Mouse (Mus musculus) urinary bladder, postnatal 25 days (tissue): ENCODE measurements around the gene Bmpr2.
A peak's percentile ranks its signal among the peaks of the same experiment; 100 is the strongest.
"Not testable (repeated sequence)": the region's sequence is repeated elsewhere in the genome, so short reads cannot be mapped to it uniquely, and the experiment has no call there.

Experiments
- DNase-seq: peaks from one replicate; pipeline ENCODE4 v3.0.0; 2022; ENCODE audit warnings: low spot score

Bmpr2 gene

GRCm38 (mm10) chr1:59763164-59763768, at the start of gene Bmpr2:
Gene Bmpr2 (plus strand): TSS chr1:59763400.
- DNase-seq: peak; percentile 83

DNA sequence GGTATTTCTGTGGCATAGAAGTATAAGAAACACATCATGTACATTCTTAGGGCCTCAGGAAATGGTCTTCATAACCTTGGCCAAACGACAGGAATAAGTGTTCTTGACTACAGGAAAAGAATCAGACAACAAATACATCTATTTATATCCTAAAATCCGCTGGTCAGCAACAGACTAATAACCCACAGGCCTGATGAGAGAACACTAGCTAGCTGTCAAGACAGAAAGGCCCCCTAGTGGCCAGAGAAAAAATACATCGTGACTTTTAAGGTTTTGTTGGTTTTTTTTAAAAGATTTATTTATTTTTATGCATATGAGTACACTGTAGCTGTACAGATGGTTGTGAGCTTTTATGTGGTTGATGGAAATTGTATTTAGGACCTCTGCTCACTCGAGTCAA, 43.3 kb upstream of the Bmpr2 start:
- no peak for DNase-seq

- DNase-seq: no peak
These were observed 37.5 kb upstream of the Bmpr2 start for GRCm38 (mm10) chr1:59725661-59726060.

GRCm38 (mm10) chr1:59730106-59730505, 33.1 kb upstream of the Bmpr2 start:
- no peak for DNase-seq

DNA sequence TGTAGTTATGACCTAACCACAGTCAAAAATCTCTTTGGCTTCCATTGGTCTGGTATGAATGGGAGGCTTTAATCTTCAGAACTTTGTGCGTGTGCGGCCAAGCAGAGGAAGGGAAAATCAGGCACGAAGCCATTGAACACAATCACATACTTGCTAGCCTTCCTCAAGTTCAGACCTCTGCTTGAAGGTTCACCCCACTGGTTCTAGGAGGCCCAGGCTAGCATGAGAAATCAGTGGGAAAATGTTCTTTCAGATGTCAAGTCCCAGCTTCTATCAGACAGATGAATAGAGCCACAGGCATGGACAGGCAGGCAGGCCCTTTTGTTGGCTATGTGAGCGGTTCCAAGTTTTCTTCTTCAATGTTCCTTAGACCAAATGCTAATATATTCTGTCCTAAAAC, 32.5 kb upstream of the Bmpr2 start:
- DNase-seq: no peak

- DNase-seq: no peak
These were observed 29.1 kb upstream of the Bmpr2 start for GRCm38 (mm10) chr1:59734076-59734475.

GRCm38 (mm10) chr1:59738768-59739414, 24.3 kb upstream of the Bmpr2 start:
- no peak for DNase-seq

DNA sequence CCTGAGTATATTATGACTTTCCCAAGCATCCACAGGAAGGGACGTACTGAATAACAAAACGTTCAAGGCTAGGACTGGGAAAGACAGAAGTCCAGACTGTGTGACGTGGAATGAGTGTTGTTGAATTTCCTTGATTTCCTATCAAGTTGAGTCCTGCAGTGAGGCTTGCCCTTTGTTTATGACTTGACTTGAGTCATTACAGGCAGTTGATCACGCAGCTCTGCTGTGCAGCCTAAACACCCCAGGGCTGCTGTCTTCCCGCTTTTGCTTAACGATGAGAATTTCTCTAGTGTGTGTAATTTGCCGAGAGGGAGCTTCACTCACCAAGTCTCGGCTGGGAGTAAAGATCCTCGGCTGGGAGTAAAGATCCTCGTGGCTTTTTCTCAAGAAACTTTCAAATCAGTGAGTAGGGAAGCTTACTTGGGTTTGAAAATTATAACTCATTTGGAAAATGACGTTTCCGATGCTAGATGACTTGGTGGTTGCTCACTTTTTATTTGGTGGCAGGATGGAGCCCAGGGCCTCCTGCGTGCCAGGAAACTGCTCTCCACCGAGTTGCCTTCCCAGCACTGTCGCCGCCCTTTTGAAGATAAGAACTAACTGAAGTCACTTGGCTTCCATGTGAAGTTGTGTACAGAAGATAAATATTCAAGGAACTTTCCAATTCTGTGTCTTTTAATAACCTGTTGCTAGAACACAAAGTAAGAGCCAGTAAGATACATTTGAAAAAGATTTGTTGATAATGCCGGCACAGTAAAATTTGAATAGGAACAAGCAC, 23.4 kb upstream of the Bmpr2 start:
- no peak for DNase-seq

DNA sequence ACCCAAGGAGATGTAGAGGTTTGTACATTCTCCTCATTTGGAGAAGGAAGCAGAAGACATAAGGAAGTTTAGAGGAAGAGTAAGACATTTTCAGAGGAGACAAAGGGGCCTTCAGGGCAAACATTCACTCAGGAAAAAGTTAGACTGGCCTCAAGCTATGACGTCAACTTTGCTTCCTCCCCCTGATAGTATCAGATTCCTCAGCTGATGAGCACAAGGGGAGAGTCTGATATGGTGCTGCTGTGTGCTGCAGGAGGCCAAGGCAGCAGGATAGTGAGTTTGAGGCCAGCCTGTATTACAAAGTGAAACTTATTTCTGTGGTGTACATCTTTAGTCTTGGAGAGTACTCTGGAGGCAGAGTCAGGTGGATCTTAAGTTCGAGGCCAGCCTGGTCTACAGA, 14.2 kb upstream of the Bmpr2 start:
- no peak for DNase-seq

DNA sequence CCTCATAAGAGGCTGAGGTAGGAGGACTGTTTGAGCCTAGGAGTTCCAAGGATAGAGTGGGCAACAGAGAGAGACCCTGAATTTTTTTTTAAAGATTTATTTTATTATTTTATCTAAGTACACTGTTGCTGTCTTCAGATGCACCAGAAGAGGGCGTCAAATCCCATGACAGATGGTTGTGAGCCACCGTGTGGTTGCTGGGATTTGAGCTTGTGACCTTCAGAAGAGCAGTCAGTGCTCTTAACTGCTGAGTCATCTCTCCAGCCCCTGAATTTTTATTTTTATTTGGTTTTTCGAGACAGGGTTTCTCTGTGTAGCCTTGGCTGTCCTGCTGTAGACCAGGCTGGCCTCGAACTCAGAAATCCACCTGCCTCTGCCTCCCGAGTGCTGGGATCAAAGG, 13.5 kb upstream of the Bmpr2 start:
- DNase-seq: not testable (repeated sequence)

GRCm38 (mm10) chr1:59755298-59755697, 7.9 kb upstream of the Bmpr2 start:
- no peak for DNase-seq

GRCm38 (mm10) chr1:59758325-59758724, 4.9 kb upstream of the Bmpr2 start:
- no peak for DNase-seq

- peak; percentile 37 for DNase-seq
These were observed 992 bp upstream of the Bmpr2 start for GRCm38 (mm10) chr1:59762208-59762607.

DNA sequence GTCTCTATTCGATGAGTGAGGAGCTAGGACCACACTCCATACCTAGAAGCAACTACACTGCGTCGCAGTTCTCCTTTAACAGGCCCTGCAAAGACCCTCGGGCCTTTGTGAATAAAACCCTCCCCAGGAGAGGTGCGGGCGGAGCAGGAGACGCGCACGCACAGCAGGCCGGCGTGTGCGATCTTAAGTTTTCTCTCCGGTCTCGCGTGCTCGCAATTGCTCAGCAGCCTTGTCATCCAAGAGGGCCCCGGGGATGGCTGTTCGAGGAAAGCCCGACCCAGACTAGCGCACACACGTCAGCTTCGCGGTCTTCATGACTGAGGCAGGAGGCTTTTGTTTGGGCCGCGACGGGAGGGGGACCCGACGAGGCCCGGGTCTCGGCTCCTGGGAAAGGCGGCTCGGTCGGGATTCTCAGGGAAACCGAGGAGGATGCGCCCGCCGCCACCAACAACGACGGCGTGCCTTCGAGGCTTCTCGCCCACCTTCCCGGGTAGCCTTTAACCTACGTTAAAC, 493 bp upstream of the Bmpr2 start:
- peak; percentile 46 for DNase-seq

DNA sequence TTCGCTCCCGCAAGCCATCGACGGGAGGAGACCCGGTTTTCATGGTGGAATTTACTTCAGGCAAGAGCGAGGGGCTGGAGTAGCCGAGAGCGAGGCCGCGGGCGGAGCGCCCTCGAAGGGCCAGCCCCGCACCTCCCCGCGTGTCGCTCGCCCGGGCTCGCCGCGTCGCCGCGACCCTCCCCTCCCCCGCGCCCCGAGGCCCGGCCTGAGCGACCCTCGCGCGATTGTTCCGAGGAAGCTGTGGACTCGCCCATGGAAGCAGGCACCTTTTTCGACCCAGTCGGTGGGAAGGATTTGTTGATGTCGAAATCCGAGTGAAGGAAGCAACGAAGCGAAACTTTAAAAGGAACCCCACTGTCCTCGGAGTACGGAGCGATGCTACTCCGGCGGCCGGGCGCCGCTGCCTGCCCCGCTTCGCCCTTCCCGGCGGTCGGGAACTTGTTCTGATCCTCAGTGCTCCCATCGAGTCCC, 616 bp downstream of the Bmpr2 start:
- DNase-seq: peak; percentile 43

DNA sequence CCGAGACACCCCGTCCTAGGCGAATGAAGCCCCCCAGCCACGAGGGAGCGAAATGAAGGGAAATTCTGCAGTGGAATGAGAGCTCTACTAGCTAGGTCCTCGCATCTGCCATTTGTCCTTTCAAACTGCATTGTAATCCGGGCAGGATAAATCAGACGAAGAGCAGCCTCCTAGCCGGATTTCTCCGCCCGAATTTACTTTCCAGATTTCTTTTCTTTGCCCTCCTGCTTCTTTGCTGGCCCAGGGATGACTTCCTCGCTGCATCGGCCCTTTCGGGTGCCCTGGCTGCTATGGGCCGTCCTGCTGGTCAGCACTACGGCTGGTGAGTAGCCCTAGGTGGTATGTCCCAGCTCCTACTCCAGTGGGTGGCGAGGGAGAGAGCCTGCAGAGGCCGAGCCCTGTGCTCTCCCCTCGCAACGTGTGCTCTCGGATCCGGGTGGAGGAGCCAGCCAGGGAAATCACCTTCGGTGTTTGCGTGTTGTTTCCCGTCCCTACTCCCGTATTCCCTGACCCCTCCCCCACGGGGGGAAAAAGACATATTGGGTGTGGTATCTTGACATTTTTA, 1.3 kb downstream of the Bmpr2 start:
- peak; percentile 30 for DNase-seq

- DNase-seq: no peak
These were observed 2.1 kb downstream of the Bmpr2 start for GRCm38 (mm10) chr1:59765279-59765678.

DNA sequence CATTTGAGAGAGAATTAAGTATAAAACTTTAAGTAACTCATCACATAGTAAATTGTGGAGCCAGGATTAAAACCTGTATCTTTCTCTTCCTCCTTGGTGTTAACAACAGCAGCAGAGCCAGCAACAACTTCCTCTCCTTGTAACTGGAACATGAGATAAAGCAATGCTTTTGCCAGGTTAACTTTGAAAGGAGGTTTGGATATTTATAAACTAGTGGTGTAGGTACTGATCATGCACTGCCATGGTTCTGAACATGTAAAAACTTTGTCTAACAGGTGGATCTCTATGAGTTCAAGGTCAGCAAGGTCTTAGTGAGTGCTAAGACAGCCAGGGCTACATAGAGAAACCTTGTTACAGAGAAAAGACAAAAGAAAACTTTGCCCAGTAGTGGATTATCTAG, 3.4 kb downstream of the Bmpr2 start:
- DNase-seq: no peak

- DNase-seq: no peak
These were observed 8.7 kb downstream of the Bmpr2 start for GRCm38 (mm10) chr1:59771871-59772270.

GRCm38 (mm10) chr1:59781080-59781479, 17.9 kb downstream of the Bmpr2 start:
- DNase-seq: no peak

DNA sequence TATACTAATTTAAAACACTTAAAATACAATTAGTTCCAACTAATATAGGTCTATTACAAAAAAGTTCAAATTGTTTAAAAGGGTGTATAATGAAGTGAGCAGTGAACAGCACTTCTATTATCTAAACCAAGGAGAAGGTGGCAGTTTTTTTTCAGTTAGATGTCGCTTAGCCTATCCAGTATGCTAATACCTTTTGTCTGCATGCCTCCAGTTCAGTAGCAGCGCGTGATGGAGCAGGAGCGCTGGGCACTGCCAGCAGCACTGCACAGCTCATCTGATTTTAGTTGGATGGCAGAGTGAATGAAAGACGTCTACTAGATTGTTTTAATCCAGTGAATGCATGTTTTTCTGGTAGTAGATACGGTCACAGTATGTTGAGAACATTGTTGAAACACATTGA, 25.8 kb downstream of the Bmpr2 start:
- no peak for DNase-seq

DNA sequence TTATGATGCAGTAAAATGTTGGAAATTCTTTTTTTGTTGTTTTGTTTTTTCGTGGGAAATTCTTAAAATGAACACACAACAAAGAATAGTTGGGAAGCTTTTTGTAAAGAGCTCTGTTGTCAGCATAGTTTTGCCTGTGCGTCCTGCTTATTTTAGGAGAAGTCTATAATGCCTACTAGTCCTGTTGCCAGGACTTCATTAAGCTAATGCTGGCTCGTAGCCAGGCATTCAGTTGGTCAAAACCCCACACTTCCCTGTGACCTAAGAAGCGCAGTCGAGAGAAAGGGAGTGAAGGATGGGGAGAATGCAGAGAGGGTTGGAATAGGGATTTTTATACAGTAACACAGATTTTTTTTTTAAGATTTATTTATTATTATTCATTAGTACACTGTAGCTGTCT, 26.5 kb downstream of the Bmpr2 start:
- no peak for DNase-seq

DNA sequence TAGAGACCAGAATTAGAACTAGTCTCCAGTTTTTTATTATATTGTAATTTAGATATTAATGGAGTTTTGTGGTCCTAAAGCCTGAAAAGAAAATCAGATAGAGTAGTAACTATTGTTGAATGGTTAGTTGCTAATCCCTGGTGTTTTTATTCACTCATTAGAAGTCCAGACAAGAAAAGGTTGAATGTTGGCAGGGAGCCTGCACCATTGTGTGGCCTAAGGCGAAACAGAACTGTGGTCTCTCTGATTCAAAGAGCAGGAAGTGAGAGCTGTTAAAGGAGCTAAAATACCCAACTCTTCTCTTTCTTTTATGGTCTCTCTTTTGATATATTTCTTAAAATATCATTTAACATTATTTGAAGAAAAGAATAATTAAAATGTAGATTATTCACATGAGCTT, 32.1 kb downstream of the Bmpr2 start:
- no peak for DNase-seq
